Mouse (Mus musculus) lung, postnatal 4 days (tissue): Measurements from ENCODE around the gene Scgb1b30.
"Not testable (repeated sequence)": the region's sequence is repeated elsewhere in the genome, so short reads cannot be mapped to it uniquely, and the experiment has no call there.

ENCODE experiments used
- DNase-seq, 2 experiments: peaks; one replicate each; pipeline ENCODE4 v3.0.0; 2021

Gene Scgb1b30

DNA sequence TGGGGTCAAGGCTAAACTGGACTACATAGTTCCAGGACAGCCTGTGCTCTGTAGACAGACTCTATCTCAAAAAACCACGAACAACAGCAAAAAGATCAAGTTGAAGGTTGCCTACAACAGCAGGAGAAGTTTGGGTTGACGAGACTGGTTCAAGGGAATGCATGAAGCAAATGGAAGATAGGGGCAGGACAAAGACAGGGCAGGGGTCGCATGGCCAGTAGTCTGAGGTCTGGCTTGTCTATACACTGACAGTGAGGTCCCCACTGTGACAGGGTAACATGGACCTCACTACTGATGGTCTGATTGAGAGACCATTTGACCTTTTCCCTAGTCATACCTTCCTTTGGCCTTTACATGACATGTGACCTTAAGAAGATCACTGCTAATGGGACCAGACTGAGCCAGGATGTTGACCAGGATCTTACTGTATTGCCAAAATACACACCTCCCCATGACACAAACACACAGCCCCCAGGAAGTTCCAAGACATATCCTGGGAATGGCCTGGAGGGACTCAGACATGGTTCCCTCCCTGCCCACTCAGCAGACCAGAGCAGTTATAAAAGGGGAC lies at the start of gene Scgb1b30:
Gene Scgb1b30 (plus strand): TSS at position 521 of the 571 bp plus-strand sequence.
- DNase-seq, result no peak

DNA sequence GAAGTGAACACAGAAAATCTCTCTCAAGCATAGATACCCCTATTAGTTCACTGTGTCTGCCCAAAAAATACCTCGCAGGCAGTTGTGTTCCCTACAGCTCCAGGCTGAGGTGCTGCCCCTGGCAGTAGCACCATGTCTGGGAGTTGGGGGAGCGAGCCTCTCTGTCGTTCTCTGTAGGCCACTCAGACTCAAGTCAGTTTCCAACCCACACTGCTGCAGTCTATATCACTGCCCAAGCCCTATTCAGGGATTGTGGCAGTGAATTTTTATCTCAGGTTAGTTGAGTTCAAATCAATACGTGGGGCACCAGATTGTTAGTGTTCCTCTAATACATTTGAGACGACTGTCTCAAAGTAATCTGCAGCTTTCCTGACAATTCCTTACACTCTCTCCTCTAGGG lies 27.1 kb upstream of the Scgb1b30 start:
- DNase-seq, result not testable (repeated sequence)

DNA sequence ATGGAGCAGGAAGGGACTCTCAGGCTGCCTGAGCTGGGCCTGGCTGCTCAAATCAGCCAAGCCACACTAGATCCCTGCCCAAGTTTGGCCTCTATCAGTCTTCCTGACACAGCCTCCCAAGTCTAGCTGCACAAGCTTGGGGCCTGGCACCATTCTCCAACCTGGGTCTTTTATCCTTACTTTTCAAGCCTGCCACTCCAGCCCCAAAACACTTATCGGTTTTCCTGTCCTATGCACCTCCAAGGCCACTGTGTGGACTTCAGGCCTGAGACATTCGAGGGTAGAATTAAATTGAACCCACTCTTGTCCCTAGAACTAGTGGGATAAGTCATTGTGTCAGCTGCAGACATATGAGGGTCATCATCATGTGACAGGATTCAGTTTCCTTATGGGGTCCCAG lies 4.8 kb downstream of the Scgb1b30 start:
- no peak for DNase-seq

DNA sequence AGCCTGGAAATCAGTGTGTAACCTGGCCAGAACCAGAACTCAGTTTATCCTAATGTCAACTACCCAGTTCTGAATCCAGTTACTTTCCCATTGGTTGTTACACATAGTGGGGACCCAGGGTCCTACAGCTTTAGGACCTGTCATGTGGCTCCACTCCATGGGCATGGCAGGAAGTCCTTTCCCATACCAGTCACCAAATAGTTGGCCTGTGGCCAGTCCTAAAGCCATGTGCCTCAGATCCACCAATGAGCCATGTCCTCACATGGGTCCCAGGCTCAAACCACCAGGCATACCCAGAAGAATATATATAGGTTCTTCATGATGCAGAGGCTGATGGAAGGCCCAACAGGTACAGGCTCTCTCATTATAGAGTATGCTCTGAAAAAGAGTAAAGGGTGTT lies 6.0 kb downstream of the Scgb1b30 start:
- DNase-seq, result no peak

DNA sequence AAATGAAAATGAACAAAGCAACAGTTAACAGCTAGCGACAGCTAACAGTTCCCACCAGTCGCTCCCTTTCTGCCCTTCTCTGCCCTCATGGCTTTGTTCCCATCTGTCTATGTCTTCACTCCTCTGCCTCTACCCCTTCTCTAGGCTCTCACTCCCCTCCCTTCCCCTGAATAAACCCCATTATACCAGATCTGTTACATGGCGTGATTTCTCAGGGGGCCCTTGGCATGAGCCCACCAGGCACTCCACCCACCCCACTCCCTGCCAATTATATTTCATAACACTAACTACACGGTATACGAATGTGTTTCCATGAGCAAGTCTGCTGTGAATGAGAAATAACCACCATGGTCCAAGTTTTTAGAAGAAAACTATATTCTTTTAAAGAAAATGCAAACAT lies 14.0 kb downstream of the Scgb1b30 start:
- DNase-seq, result no peak

DNA sequence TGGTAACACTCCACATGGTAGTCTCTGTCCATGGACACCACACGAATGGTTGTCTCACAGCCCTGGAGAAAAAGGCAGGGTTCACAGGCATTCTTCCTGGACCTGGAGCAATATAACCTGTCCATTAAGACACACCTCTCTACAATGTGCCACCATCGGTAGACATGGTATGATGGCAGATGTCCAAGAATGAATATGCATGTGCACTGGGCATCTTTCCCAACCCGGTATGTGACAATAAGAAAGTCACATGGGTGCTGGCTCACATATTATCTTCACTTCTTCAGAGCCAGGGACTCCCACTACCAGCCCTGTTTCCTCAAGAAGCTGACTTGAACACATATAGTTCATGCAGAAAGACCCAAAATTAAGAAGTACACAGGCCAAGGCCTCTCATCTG lies 21.4 kb downstream of the Scgb1b30 start:
- no peak for DNase-seq

DNA sequence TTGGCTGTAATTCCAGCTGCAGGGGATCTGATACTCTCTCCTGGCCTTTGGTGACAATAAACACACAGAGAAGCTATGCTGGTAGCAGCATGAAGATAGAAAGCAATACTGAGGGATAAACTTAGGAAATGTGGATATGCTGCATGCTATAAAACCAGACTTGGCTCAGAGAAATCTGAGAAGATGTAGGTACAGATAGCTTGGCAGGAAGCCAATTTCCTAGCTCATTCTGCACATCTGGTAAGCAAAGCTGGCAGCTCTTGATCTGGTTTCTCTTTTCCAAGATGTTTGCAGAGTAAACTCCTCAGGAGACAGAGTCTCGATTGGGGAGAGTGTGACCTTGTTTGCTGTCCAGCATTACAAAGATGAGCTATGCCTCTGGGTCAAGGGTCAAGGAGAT lies 25.4 kb downstream of the Scgb1b30 start:
- not testable (repeated sequence) for DNase-seq

DNA sequence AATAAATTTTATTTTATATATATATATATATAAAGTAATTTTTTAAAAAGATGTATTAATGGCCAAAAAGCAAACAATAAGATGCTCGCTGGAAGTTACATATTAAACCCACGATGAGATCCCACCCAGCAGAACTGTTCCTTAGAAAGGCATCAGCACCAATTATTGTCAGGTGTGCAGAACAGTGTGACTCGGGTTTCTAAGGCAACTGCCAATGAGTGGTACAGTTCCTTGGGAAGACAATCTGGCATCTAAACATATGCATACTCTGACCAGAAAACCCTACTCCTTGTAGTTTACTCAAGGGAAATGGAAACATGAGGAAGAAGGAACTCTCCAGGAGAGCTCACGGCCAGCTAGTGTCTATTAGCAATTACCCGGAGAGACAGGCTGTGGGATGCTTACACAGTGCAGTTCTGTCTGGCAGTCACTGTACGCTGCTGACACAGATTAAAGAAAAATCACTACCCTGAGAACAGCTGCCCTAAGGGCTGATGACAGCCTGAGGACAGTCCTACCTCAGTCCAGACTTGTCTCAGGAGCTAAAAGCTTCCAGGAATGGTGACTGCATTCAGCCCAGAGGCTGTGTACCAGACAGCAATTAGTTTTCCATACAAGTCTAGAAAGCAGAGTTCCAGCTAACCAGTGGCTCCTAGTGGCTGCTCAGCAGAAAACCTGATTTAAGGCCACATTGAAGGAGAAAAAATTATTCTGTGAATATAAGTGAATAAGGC lies 27.9 kb downstream of the Scgb1b30 start:
- no peak for DNase-seq

DNA sequence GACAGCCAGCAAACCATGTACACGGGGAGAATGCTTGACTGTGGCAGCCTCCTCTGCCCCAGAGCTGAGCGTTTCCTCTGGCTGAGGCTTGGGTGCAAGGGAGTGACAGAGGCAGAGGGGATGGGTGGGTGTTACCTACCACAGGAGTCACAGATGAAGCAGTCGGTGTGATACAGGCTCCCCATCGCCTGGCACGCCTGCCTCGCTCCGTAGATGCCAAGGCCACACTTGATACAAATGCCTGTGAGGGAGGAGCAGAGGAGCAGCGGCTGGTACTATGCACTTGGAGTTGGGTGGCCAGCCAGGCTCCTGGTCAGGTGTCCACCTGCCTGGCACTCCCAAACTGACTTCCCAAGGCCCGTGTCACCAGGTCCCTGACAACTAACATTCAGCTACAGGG lies 30.1 kb downstream of the Scgb1b30 start:
- DNase-seq, result no peak

DNA sequence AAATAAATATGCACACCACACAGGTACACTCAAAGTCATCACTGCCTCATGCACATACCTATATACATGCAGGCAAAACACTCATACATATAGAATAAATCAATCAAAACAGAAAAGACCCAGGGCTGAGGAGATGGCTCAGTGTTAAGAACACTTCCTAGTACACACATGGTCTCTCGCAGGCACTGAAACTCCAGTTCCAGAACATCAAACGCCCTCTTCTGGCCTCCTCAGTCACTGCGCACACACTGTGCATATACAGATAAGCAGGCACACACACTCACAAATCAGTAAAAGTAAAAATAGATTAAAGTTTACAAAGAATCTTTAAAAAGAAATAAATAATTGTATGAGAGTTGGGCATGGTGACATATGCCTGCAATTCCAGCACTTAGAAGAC lies 31.1 kb downstream of the Scgb1b30 start:
- DNase-seq, result no peak

DNA sequence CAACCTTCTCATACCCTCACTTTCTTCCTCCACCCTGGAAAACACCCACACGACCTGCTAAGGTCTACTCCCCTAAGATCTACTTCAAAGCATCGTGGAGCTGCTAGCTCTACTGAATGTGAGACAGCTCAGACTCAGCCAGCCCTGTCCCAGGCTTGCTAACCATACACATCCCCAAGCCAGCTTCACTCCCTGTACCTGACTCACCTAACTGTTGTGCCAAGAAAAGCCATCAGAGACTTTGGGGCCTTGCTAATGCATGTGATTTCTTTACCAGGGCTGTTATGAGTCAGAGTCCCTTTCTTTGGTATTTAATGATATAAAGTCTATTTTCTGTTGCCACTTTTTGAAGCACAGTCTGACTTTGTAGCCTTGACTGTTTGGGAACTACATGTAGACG lies 35.9 kb downstream of the Scgb1b30 start:
- DNase-seq, result no peak

DNA sequence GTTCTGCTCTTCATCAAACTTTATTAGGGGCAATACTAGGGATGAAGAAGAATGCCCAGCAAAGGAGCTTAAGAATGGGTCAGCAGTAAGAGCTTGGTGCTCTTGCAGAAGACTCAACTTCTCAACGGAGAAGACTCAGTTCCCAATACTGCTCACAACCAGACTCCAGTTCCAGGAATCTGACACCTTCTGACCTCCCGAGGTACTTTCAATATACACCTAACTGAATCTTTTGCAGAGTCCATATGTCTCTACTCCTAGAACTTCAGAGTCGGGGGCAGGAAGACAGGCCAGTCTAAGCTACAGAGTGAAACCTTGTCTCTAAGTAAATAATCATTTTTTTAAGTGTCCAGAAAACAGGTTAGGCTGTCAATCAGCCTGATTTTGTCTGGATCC lies 36.7 kb downstream of the Scgb1b30 start:
- DNase-seq, result no peak

DNA sequence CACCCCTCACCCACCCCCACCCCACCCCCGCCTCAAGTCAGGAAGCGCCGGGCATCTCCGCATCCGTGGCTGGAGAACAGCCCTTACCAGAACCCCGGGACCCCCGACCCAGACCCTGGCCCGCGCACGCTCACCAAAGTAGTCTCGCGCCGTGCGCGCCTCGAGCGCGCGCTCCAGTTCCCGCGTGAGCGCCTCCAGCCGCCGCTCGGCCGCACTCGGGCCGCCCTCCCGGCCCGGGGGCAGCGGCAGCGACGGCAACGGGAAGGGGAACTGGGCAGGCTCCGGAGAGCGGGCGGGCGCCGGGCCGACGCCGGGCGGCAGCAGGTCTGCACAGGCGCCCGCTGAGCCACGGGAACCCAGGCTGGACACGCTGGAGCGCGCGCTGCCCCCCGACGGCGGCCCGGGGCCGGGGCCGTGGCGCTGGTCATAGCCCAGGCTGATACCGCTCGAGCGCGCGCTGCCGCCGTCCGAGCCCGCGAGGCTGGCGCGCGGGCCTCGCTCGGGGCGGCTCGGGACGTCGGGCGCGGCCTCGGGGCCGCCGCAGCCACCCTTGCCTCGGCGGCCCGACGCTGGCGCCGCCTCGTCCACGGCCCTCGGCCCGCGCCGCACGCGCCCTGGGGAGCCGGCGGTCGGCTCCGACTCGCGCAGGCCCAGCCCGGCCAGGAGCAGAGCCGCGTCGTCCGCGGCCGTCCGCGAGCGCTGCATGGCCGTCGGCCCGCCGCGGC lies 37.3 kb downstream of the Scgb1b30 start:
- DNase-seq, result peak; percentile 40 to 69

DNA sequence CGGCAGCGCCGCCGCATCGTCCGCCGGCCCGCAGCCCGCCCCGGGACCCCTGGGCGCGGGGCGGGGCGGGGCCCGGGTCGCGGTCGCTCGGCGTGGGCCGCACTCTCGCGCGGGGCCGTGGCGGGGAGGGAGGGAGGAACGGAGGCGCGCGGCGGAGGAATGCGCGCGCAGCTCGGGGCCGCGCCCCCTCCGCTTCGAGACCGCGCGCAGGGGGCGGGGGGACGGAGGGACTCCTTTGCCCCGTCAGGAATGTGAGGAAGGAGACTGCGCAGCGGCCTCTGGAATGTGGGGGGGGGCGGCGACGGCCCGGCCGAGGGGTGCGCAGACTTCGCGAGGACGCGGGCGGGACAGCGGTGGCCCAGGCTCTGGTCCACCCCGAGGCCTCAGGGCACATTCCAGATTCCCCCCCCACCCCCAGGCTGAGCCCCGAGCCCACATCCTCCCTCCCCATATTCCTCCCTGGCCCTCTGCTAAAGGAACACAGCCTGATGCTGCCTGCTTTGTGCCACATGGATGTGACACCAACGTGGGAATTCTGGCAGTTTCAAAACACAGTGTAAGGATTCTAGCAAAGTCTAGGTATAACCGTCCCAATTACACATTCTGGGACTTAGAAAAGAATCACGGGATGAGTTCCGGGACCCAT lies 38.0 kb downstream of the Scgb1b30 start, which contains the start of gene Wtip:
Gene Wtip (minus strand): TSS at position 152 of the 646 bp plus-strand sequence.
- DNase-seq, result peak; percentile 90 to 95

DNA sequence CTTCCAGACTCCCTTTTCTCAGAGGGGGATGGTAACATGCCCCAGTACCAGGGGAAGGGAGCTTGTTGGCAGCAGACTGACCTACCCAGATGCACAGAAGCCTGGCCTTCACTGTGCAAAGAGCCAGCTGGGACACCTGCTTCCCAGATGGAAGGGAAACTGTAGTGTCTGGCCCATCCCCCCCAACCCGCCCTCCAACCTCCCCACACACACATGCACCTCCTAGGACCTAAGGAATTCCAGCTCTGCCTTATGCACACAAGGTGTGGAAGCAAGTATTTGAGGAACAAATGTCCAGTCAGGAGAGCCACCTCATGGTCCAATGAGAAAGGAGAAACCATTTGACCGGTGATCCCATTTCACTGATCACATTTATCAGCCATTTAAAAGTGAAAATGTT lies 39.1 kb downstream of the Scgb1b30 start:
- no peak for DNase-seq

DNA sequence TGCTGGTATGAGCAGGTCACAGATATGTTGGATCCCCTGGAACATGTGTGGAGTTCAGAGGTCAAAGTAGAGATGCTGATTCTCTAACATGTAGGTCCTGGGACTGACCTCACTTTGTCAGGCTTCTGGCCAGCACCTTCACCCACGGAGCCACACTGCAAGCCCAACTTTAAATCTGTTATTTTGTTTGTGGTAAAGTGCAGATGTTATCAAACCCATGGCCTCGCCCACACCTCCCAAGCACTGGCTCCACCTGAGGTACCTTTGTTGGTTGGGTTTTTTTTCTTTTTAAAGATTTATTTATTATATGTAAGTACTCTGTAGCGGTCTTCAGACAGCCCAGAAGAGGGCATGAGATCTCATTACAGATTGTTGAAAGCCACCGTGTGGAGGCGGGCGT lies 44.3 kb downstream of the Scgb1b30 start:
- DNase-seq, result no peak

DNA sequence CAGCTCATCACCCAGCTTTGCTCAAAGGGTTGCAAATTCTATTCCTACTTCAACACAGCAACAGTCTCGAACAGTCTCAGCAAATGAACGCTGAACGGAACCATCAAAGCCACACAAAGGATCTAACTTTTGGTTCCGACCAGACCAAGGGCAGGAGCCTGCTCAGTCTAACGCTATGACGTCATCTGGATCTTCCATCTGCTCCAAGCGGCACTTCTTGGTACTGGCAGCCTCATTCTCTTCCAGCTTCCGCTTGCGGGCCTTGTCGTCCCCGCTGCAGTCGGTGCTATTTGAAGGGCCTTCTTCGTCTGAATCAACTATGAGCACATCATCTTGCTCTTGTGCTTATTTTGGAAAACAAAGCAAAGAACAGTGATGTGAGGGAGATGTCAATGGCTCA lies 45.9 kb downstream of the Scgb1b30 start:
- no peak for DNase-seq

DNA sequence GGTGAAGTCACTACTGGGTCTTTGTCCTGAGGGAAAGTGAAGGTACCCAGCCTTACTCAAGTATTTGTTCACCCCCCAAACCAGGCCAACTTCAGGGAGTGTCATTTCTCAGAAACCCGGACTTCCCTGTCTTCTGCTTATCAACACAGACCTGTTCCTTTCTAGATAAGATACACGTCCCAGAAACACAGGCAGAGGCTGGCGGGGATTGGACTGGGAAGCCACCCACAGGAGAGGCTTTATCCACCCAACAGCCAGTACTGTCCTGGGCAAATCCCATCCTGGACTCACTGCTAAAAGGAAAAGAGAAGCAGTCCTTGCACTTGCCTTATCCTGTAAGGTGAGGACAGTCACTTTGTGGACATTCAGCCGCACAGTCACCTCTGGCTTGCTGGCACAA lies 52.0 kb downstream of the Scgb1b30 start:
- DNase-seq, result no peak
